Mouse (Mus musculus) kidney, embryonic 16.5 days (tissue): Measurements from ENCODE around the gene Arhgef15. TPM values are rescaled to one million over a fixed set of nuclear protein-coding genes. Genes with fewer than 3 reads are reported as not detected.

ENCODE experiments used
- ATAC-seq: fragments of 200-750 bp; cut with Nextera tagmentation; 2 replicates; pipeline ENCODE4 v1.8.0; 2017; ENCODE audit warnings: moderate TSS enrichment; ENCODE audit not compliant: low FRiP score, low TSS enrichment
- H3K27ac ChIP-seq: fragments of 300-500 bp; sonication (generic); 2 replicates; pipeline ENCODE4 v1.5.1; 2014; ENCODE audit warnings: low read length
- H3K27me3 ChIP-seq: fragments of 300-500 bp; sonication (generic); 2 replicates; pipeline ENCODE4 v1.6.1; 2014; ENCODE audit warnings: low read length, control low read depth, mixed read lengths; ENCODE audit not compliant: insufficient read depth
- H3K36me3 ChIP-seq: fragments of 300-500 bp; sonication (generic); 2 replicates; pipeline ENCODE4 v1.6.1; 2014; ENCODE audit warnings: low read length, control low read depth, mixed read lengths; ENCODE audit not compliant: insufficient read depth
- H3K4me1 ChIP-seq: fragments of 300-500 bp; sonication (generic); 2 replicates; pipeline ENCODE4 v1.6.1; 2014; ENCODE audit warnings: low read length, control low read depth, mixed read lengths; ENCODE audit not compliant: insufficient read depth
- H3K4me2 ChIP-seq: fragments of 300-500 bp; sonication (generic); replicated peaks from 2 replicates; pipeline ENCODE4 v1.6.1; 2014; ENCODE audit warnings: low read depth, low read length
- H3K4me3 ChIP-seq: fragments of 300-500 bp; sonication (generic); 2 replicates; pipeline ENCODE4 v1.5.1; 2014; ENCODE audit warnings: mild to moderate bottlenecking, low read length
- H3K9ac ChIP-seq: fragments of 300-500 bp; sonication (generic); replicated peaks from 2 replicates; pipeline ENCODE4 v1.6.1; 2014; ENCODE audit warnings: low read length
- H3K9me3 ChIP-seq: fragments of 300-500 bp; sonication (generic); 2 replicates; pipeline ENCODE4 v1.6.1; 2016; ENCODE audit warnings: low read length, control low read depth
- WGBS: fragments of 180-500 bp; shearing (Covaris S2); extraction: QIAGEN DNeasy Blood & Tissue Kit; methylation state at CpG from one replicate; pipeline ENCODE4 v1.1.7; 2014; 5-methylcytosine and 5-hydroxymethylcytosine counted together
- polyA plus RNA-seq: library from polyadenylated mRNA; unstranded; fragments of >200 nt; fragmentation: Nextera tagmentation; extraction: Ambion mirVana; gene quantifications from 2 replicates; pipeline ENCODE4 v1.2.1, GENCODE M21; 2015

The Arhgef15 gene
- polyA plus RNA-seq, 1 experiment from 2014 or later = 20.0 TPM

DNA sequence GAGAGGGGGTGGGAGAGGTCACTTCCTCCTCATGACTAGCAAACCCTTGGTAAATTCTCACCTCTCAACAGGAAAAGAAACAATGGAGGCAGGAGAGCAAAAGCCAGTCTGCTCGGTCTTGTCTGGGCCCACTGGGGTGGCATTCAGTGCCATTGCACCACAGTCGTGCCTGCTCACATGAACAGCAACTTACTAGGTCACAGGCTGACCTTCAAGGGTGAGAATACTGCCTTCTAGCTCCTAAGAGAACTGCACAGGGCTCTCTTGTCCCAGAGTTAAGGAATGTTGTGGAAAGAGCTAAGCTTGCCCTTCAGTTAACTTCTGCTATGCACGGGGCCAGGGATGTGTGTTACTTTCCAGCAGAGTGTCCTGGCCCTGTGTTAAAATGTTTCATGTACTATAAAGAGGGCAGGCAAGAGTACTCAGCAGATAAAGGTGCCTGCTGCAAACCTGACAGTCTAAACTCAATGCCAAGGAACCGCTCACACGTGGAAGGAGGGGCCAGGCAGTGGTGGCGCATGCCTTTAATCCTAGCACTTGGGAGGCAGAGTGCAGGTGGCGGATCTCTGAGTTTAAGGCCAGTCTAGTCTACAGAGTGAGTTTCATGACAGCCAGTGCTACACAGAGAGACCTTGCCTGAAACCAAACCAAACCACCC, 48.3 kb downstream of the Arhgef15 start:
- H3K27me3 ChIP-seq = no peaks in the 10 kb centered on the region
- H3K4me1 ChIP-seq = peaks cover 10% of the 10 kb centered on the region; the same call in 1 of the 2 replicates
- ATAC-seq = no peak
- no peak overlapping the region for H3K4me3 ChIP-seq
- no peaks in the 10 kb centered on the region for H3K9me3 ChIP-seq
- no peak overlapping the region for H3K4me2 ChIP-seq
- 43% methylated on average over 7 of the region's 7 CpGs for WGBS
- H3K9ac ChIP-seq = no peak overlapping the region
- peaks cover 25% of the 10 kb centered on the region for H3K36me3 ChIP-seq
- H3K27ac ChIP-seq = no peak overlapping the region

DNA sequence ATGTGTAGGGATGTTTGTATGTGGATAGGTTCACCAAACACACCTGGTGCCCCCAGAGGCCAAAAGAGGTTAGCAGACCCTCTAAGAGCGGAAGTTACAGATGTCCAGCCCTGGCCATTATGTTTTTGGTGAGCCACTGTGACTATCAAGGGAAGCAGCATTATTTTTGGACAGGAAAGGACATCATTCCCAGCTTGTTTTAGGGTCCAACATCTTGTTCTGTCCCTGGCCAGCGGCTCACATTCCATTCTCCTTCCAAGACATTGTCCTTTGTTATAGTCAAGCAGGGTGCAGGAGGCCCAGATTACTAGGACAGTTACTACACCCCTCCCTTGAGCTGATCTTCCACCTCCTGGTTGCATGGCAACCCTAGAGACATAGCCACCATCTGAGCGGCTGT, 50.0 kb downstream of the Arhgef15 start:
- Histone ChIP-seq H3K4me3 (no peak overlapping the region), H3K9ac (no peak overlapping the region), H3K27ac (no peak overlapping the region), H3K4me2 (no peak overlapping the region), H3K9me3 (no peaks in the 10 kb centered on the region), H3K27me3 (no peaks in the 10 kb centered on the region), H3K36me3 (peaks cover 39% of the 10 kb centered on the region), H3K4me1 (peaks cover 20% of the 10 kb centered on the region)
- WGBS = 75% methylated on average over 3 of the region's 3 CpGs
- no peak for ATAC-seq

DNA sequence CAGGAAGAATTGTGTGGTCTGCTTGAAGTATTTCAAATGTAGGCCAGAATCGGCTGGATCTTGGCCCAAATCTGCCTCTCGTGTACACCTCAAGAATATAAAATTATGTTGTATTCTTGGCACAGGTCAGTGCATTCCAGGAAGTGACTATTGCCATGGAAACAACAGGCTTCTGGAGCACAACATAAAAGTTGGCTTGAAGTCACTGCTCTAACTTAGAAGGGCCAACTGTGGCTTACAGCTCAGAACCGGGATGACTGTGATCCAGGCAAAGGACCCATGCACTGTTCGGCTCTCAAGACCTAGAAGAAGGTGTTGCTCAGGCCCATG, 50.9 kb downstream of the Arhgef15 start:
- H3K9me3 ChIP-seq = no peaks in the 10 kb centered on the region
- 0 out of 2 replicates have a peak, but pooled peaks have one; percentile 17 for ATAC-seq
- H3K36me3 ChIP-seq = peaks cover 39% of the 10 kb centered on the region
- H3K4me3 ChIP-seq = no peak overlapping the region
- no peak overlapping the region for H3K9ac ChIP-seq
- 60% methylated on average over 4 of the region's 4 CpGs for whole genome bisulfite sequencing
- H3K4me1 ChIP-seq = peaks cover 14% of the 10 kb centered on the region
- no peaks in the 10 kb centered on the region for H3K27me3 ChIP-seq
- H3K27ac ChIP-seq = peak overlapping the region; percentile 26; the same call in 1 of the 2 replicates
- H3K4me2 ChIP-seq = no peak overlapping the region

- H3K9me3 ChIP-seq = no peaks in the 10 kb centered on the region
- no peaks in the 10 kb centered on the region for H3K27me3 ChIP-seq
- H3K4me2 ChIP-seq = no peak overlapping the region
- no peak overlapping the region for H3K9ac ChIP-seq
- 88% methylated on average over 9 of the region's 9 CpGs for WGBS
- H3K27ac ChIP-seq = peak overlapping the region; percentile 26; the same call in 1 of the 2 replicates
- peaks cover 10% of the 10 kb centered on the region for H3K4me1 ChIP-seq
- peaks cover 39% of the 10 kb centered on the region for H3K36me3 ChIP-seq
- no peak for ATAC-seq
- H3K4me3 ChIP-seq = no peak overlapping the region
Measured at GRCm38 (mm10) chr11:68905665-68906460, 51.4 kb downstream of the Arhgef15 start.

DNA sequence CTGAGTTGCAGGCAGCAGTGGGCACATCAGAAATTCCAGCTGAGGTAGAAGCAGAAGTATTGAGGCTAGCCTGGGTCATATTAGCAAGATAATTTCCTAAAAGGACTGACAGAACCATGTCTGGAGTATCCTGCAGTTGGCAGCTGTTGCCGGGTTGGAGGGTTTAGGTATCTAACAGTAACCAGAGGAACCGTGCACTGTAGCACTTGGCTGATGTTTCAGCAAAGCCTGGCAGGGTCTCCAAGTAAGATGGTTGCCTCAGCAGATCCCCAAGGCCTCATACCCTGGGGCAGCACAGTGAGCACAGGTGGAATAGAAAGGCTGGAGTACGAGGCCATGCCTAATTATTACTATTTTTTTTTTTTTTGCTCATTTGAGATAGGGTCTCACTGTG, 52.1 kb downstream of the Arhgef15 start:
- H3K27ac ChIP-seq = no peak overlapping the region
- H3K4me2 ChIP-seq = no peak overlapping the region
- peaks cover 10% of the 10 kb centered on the region for H3K4me1 ChIP-seq
- no peak overlapping the region for H3K9ac ChIP-seq
- H3K4me3 ChIP-seq = no peak overlapping the region
- H3K9me3 ChIP-seq = no peaks in the 10 kb centered on the region
- 90% methylated on average over 3 of the region's 3 CpGs for WGBS
- H3K36me3 ChIP-seq = peaks cover 39% of the 10 kb centered on the region
- ATAC-seq = no peak
- H3K27me3 ChIP-seq = no peaks in the 10 kb centered on the region

GRCm38 (mm10) chr11:68904375-68905137, 52.7 kb downstream of the Arhgef15 start:
- no peak overlapping the region for H3K9ac ChIP-seq
- no peak overlapping the region for H3K4me2 ChIP-seq
- 85% methylated on average over 8 of the region's 8 CpGs for WGBS
- no peak overlapping the region for H3K4me3 ChIP-seq
- peaks cover 39% of the 10 kb centered on the region for H3K36me3 ChIP-seq
- no peak overlapping the region for H3K27ac ChIP-seq
- no peaks in the 10 kb centered on the region for H3K9me3 ChIP-seq
- no peak for ATAC-seq
- H3K4me1 ChIP-seq = peaks cover 10% of the 10 kb centered on the region
- H3K27me3 ChIP-seq = no peaks in the 10 kb centered on the region

- 94% methylated on average over 2 of the region's 2 CpGs for WGBS
- H3K27ac ChIP-seq = no peak overlapping the region
- H3K4me3 ChIP-seq = no peak overlapping the region
- ATAC-seq = no peak
- H3K4me2 ChIP-seq = no peak overlapping the region
- H3K9ac ChIP-seq = no peak overlapping the region
- H3K9me3 ChIP-seq = no peaks in the 10 kb centered on the region
- H3K27me3 ChIP-seq = no peaks in the 10 kb centered on the region
- H3K4me1 ChIP-seq = peaks cover 10% of the 10 kb centered on the region
- peaks cover 39% of the 10 kb centered on the region for H3K36me3 ChIP-seq
Measured at GRCm38 (mm10) chr11:68903775-68904174, 53.5 kb downstream of the Arhgef15 start.

DNA sequence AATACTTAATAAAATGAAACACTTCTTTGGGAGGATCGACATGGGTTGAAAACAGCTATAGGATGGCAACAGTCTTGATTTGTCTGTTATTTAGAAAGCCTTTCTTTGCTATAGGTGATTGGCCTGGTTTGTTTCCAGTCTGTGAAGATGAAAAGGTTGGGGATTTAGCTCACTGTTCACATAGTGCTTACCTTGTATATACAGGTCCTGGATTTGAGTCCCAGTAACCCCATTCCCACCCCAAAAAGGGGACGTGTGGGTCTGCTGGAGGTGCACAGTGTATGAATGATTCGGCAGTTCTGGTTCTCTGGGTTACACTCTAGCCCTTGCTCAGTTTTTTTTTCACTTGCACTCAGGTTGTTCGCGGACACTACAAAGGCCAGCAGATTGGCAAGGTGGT, 54.5 kb downstream of the Arhgef15 start:
- Histone ChIP-seq H3K27me3 (no peaks in the 10 kb centered on the region), H3K4me2 (peak overlapping the region; percentile 86), H3K9me3 (no peaks in the 10 kb centered on the region), H3K4me3 (peak overlapping the region; percentile 100), H3K36me3 (peaks cover 39% of the 10 kb centered on the region), H3K9ac (peak overlapping the region; percentile 98), H3K4me1 (peaks cover 10% of the 10 kb centered on the region), H3K27ac (peak overlapping the region; percentile 40; the same call in 1 of the 2 replicates)
- 77% methylated on average over 5 of the region's 5 CpGs for WGBS
- no peak for ATAC-seq

DNA sequence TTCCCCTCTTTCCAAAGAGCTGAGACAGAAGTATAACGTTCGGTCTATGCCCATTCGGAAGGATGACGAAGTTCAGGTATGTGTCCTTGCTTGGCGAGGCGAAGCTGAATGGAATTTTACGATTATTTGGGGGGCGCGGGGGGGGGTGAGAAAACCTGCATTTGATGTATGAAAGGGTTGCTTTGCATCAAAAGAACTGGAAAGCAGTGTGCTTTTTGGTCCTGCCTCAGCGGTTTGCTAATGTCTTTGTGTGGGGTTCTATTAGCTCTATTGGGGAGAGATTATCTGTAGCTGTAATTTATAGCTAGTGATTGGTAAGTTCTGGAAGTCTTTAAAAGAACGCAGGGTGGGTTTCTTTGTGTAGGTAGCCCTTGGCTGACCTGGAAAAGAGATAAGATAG, 54.9 kb downstream of the Arhgef15 start:
- H3K4me3 ChIP-seq = peak overlapping the region; percentile 100
- no peak for ATAC-seq
- peak overlapping the region; percentile 86 for H3K4me2 ChIP-seq
- peaks cover 10% of the 10 kb centered on the region for H3K4me1 ChIP-seq
- peak overlapping the region; percentile 98 for H3K9ac ChIP-seq
- WGBS = under 1% methylated on average over 11 of the region's 11 CpGs
- no peaks in the 10 kb centered on the region for H3K9me3 ChIP-seq
- H3K27me3 ChIP-seq = no peaks in the 10 kb centered on the region
- peaks cover 39% of the 10 kb centered on the region for H3K36me3 ChIP-seq
- peak overlapping the region; percentile 88; the same call in 1 of the 2 replicates for H3K27ac ChIP-seq
